Mouse (Mus musculus): ENCODE measurements around the gene Klf1.
A peak's percentile ranks its signal among the peaks of the same experiment; 100 is the strongest.

DNA sequence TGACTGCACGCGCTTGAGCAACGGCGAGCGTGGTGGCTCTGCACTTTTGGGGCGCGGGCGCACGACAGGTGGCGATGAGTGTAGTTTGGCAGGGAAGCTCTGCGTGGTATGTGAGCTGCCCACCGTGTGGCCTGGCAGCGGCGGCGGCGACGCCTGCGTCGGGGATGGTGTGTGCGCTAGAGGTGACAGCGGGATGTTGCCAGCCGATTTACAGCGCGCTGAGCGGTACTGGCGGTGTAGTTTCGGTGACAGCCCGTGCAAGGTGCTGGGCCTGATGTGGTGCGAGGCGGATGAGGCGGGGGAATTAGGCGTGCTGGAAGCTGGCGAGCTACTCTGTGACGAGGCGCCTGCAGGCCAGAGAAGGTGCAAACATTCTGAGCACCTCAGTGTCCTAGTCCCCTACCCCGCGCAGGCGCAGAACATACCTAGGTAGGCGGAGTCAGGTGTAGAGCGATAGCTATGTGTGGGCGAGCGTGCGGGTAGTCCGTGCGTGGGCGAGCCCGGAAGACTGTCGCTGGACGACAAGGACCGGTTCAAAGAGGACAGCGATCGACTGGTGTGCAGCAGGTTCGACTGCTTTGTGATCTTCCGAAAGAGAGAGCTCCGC lies 11.3 kb downstream of the Klf1 start:
- TF ChIP-seq POLR2A (IDR thresholded peaks at IDR 0.05; ENCODE audit: insufficient read depth, low read depth, low read length) (peak; percentile 45; the same call in 1 of the 2 replicates), EP300 (IDR thresholded peaks at IDR 0.05; ENCODE audit: insufficient read depth, low read depth, low read length) (no peak)
